Mouse (Mus musculus) embryo, embryonic 11 days (tissue): ENCODE results near the gene Acsl3.

Source experiments
- DNase-seq: peaks from one replicate; pipeline ENCODE4 v3.0.0-alpha.2; 2015

The Acsl3 gene

GRCm38 (mm10) chr1:78657671-78658440 is at the start of gene Acsl3, which contains the start of gene Utp14b:
Gene Acsl3, plus strand, starts transcription at chr1:78657825.
Gene Utp14b, plus strand, starts transcription at chr1:78658038.
- peak; percentile 99 for DNase-seq

GRCm38 (mm10) chr1:78609134-78609907 is 48.3 kb upstream of the Acsl3 start:
- peak; percentile 27 for DNase-seq

- no peak for DNase-seq
These were observed 46.6 kb upstream of the Acsl3 start for GRCm38 (mm10) chr1:78611039-78611438.

GRCm38 (mm10) chr1:78612959-78613358 is 44.7 kb upstream of the Acsl3 start:
- no peak for DNase-seq

- no peak for DNase-seq
These were observed 33.3 kb upstream of the Acsl3 start for GRCm38 (mm10) chr1:78624352-78624751.

GRCm38 (mm10) chr1:78634486-78634885 is 23.1 kb upstream of the Acsl3 start:
- DNase-seq, result no peak

- DNase-seq, result no peak
These were observed 16.8 kb upstream of the Acsl3 start for GRCm38 (mm10) chr1:78640871-78641270.

- no peak for DNase-seq
These were observed 15.8 kb upstream of the Acsl3 start for GRCm38 (mm10) chr1:78641791-78642190.

GRCm38 (mm10) chr1:78642197-78642596 is 15.4 kb upstream of the Acsl3 start:
- DNase-seq, result no peak

GRCm38 (mm10) chr1:78647317-78647885 is 10.2 kb upstream of the Acsl3 start:
- no peak for DNase-seq

GRCm38 (mm10) chr1:78649269-78650061 is 8.2 kb upstream of the Acsl3 start:
- DNase-seq, result peak; percentile 63

- peak; percentile 50 for DNase-seq
These were observed 1.2 kb upstream of the Acsl3 start for GRCm38 (mm10) chr1:78656472-78656871.

- no peak for DNase-seq
These were observed 500 bp upstream of the Acsl3 start for GRCm38 (mm10) chr1:78657021-78657629.

- DNase-seq, result peak; percentile 52
These were observed 1.0 kb downstream of the Acsl3 start for GRCm38 (mm10) chr1:78658441-78659269.

GRCm38 (mm10) chr1:78659270-78659823 is 1.7 kb downstream of the Acsl3 start:
- DNase-seq, result peak; percentile 7

GRCm38 (mm10) chr1:78664326-78664725 is 6.7 kb downstream of the Acsl3 start:
- DNase-seq, result no peak

GRCm38 (mm10) chr1:78665954-78666499 is 8.4 kb downstream of the Acsl3 start:
- no peak for DNase-seq

- DNase-seq, result no peak
These were observed 9.0 kb downstream of the Acsl3 start for GRCm38 (mm10) chr1:78666585-78666984.

GRCm38 (mm10) chr1:78682291-78682690 is 24.7 kb downstream of the Acsl3 start:
- no peak for DNase-seq

GRCm38 (mm10) chr1:78684128-78684527 is 26.5 kb downstream of the Acsl3 start:
- no peak for DNase-seq

- peak; percentile 16 for DNase-seq
These were observed 29.2 kb downstream of the Acsl3 start for GRCm38 (mm10) chr1:78686872-78687271.
